Mouse (Mus musculus) erythroblast, embryonic 14.5 days (primary cell): ENCODE data around the gene Nudt22. TPM values are rescaled to one million over a fixed set of nuclear protein-coding genes. Genes with fewer than 3 reads are reported as not detected.

Source experiments
- H3K27me3 ChIP-seq: 2 replicates; pipeline ENCODE4 v1.6.1; 2012; ENCODE audit warnings: inconsistent platforms; ENCODE audit not compliant: control insufficient read depth
- H3K36me3 ChIP-seq: 2 replicates; pipeline ENCODE4 v1.6.1; 2012; ENCODE audit warnings: mild to moderate bottlenecking, inconsistent platforms; ENCODE audit not compliant: control insufficient read depth
- H3K4me1 ChIP-seq: 2 replicates; pipeline ENCODE4 v1.6.1; 2012; ENCODE audit warnings: inconsistent platforms; ENCODE audit not compliant: control insufficient read depth
- H3K4me3 ChIP-seq: replicated peaks from 2 replicates; pipeline ENCODE3; 2012; ENCODE audit warnings: moderate library complexity, mild to moderate bottlenecking, inconsistent platforms
- H3K9me3 ChIP-seq: 2 replicates; pipeline ENCODE4 v1.6.1; 2012; ENCODE audit warnings: low read length, inconsistent platforms, mixed read lengths; ENCODE audit not compliant: control insufficient read depth
- GATA1 ChIP-seq: IDR thresholded peaks from 2 replicates; pipeline ENCODE4 v1.6.1; 2012; ENCODE audit warnings: low read length, inconsistent platforms, mixed read lengths
- TAL1 ChIP-seq: IDR thresholded peaks from 3 replicates; pipeline ENCODE4 v1.6.1; 2012; ENCODE audit warnings: low read length, inconsistent platforms, mixed read lengths
- polyA plus RNA-seq: library from polyadenylated mRNA; stranded (reverse); fragments of >175 nt; gene quantifications from 2 replicates; pipeline ENCODE4 v1.2.3, GENCODE M21; 2012

Gene Nudt22
- polyA plus RNA-seq, 1 experiment: 1.1 TPM

DNA sequence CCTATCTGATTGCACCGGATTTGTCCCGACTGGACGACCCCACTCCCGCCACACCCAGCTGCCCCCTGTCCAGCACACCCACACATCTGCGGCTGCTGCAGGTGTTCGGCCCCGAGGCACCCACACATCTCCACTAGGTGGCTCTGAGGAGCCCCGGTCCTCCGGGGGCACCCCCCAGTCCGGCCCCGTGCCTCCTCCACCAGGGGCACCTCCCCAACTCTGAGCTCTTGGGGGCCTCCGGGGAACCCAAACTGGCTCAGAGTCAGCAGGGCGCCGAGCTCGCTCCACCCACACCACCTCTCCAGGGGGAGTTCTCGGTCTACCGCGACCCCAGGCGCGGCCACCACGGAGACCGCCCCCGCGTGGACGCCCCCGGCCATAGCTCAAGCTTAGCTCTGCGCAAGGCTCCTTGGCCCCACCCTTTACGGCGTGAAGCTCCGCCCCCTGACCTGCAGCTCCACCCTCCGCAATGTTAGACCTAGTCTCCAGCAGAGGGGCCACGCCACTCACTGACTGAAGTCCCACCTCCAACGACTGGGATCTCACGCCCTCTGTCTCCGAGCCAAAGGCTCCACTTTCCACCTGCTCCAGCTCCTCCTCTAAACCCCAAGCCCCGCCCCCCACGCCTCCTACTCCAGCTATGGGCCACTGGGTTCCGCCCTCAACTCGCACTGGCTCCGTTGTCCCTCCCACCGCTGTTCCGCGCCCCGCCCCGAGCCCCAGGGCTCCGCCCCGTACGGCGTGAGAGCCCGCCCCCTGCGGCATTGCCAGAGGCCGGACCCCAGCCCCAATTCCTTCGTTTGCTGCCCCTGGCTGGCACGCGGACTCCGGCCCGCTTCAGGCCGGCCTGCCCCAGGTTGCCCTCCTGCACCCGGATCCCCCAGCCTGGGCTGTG lies 16.2 kb downstream of the Nudt22 start:
- peak overlapping the region; percentile 89 for H3K4me3 ChIP-seq
- TF ChIP-seq TAL1 (no peak), GATA1 (no peak)
- H3K27me3 ChIP-seq: no peaks in the 10 kb centered on the region
- peaks cover 64% of the 10 kb centered on the region for H3K4me1 ChIP-seq
- H3K36me3 ChIP-seq: peaks cover 46% of the 10 kb centered on the region
- H3K9me3 ChIP-seq: no peaks in the 10 kb centered on the region

DNA sequence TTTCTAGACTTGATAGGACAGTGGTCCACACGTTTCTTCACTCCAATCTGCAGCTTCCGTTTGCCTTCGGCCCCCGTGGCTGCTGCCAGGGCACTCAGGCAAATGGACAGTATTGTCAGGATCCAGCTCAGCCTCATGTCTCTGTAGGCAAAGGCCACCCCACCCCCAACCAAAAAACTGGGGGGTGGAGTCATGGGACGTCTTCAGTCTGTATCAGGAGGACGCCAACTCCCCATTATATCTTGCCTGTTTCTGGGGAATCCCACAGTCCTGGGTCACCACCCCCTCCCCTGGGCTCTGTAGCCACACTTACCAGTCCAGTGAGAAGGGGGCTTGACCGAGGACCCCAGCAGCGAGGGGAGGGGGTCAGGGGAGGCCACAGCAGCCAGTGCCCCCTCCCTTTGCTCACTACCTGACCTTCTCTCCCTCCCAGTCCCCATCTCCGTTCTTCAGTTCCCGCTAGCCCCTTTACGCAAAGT lies 16.9 kb downstream of the Nudt22 start:
- no peaks in the 10 kb centered on the region for H3K27me3 ChIP-seq
- peaks cover 41% of the 10 kb centered on the region for H3K36me3 ChIP-seq
- TF ChIP-seq GATA1 (no peak), TAL1 (no peak)
- peaks cover 70% of the 10 kb centered on the region for H3K4me1 ChIP-seq
- H3K4me3 ChIP-seq: peak overlapping the region; percentile 89
- H3K9me3 ChIP-seq: no peaks in the 10 kb centered on the region

DNA sequence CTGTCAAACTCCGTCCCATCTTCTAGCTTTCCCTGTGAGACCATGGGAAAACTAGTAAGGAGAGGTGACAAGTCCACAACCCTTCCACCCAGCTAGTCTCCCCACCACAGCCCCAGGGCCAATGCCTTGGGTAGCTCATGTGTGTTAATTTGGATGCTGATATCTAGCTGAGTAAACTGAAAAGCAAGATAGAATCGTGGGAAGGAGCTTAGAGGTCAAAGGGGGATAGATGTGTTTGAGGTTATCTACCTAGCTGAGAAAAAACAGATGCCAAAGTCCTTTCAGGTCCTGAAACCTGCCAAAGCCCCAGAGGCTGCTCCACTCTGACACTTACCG lies 17.3 kb downstream of the Nudt22 start:
- no peaks in the 10 kb centered on the region for H3K9me3 ChIP-seq
- peaks cover 74% of the 10 kb centered on the region for H3K4me1 ChIP-seq
- H3K4me3 ChIP-seq: peak overlapping the region; percentile 89
- peaks cover 37% of the 10 kb centered on the region for H3K36me3 ChIP-seq
- TF ChIP-seq TAL1: no peak
- no peak for TF ChIP-seq GATA1
- no peaks in the 10 kb centered on the region for H3K27me3 ChIP-seq

DNA sequence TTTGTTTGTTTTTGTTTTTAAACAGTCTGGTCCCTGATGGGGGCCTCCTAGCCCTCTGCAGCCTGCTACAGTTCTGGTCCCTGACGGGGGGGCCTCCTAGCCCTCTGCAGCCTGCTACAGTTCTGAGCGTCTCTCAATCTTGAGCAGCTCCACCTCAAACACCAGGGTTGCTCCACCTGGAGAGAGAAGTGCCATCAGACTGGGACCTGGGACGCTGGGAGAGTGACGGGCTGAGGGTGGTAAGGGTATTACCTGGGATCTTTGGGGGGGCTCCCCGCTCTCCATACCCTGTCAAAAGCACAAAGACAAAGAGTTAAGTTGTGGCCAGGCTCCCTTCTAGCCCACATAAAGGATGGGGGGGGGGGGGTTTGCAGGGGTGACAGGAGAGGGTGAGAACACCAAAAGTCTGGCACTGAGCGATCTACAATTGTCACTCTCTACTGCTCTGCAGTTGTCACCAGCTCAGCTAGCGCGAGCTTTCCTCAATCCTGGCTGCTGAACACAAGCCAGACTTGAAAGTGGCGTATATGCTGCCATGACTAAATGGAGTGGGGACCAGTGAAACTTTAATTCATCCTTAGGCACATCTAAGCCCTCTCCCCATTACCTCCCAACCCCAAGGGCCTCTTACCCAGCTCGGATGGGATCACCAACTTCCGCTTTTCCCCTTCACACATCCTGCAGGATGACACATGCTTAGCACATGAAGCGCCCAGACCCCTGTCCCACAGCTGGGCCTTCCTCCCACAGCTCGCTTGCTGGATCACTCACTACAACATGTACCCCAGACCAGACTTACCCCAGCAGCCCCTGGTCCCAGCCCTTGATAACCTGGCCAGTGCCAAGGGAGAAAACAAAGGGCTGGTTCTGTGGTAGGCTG lies 17.9 kb downstream of the Nudt22 start:
- H3K4me1 ChIP-seq: peaks cover 77% of the 10 kb centered on the region
- no peaks in the 10 kb centered on the region for H3K27me3 ChIP-seq
- no peaks in the 10 kb centered on the region for H3K9me3 ChIP-seq
- peaks cover 33% of the 10 kb centered on the region for H3K36me3 ChIP-seq
- H3K4me3 ChIP-seq: peak overlapping the region; percentile 89
- TF ChIP-seq TAL1 (no peak), GATA1 (no peak)

DNA sequence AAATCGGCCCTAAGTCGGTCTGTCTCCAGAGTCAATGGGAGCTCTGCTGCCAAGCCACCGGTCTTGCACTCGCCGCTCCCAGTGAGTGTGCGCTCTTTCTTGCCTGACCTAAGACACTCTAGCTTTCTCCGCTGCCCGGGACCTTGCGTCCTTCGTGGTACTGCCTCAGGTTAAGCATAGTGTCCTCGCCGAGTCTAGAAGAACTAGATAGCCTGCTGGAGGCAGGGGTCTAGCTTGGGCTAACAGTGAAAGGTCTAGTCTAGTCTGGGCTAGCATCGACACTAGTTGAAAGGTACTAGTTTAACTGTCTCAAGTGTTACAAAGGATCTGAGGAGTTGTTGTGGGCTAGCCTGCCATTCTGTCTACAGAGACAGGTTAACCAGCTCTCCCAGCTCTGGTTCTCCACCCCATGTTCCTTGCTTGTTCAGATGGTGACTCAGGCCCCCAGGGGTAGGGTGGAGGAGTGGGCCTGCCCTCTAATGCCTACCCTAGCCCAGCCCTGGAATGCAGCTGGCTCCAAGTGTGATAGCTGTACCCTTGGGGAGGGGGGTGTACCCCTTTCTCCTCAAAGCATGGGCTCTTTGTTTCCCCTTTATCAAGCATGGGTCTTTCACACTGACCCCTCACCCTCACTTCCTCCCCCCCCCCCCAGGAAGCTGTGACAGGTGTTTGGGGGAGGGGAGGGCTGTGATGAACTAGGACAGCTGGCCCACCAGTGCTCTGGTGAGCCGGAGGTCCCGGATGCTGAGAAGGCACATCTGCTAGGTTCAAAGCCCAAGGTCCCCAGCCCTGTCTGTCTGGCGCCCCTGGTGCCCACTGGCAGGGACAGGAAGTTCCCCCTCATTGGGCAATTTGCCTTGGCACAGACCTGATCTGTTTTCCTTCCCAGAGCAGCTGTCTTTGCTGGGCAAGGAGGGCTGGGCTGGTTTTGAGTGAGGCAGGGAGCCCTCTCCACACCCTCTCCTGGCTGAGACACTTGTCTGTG lies 20.1 kb downstream of the Nudt22 start, which contains the start of gene Plcb3:
Gene Plcb3, minus strand, starts transcription at position 934 of the 985 bp plus-strand sequence.
- no peak for TF ChIP-seq GATA1
- no peak for TF ChIP-seq TAL1
- H3K4me1 ChIP-seq: peaks cover 82% of the 10 kb centered on the region
- no peaks in the 10 kb centered on the region for H3K27me3 ChIP-seq
- peak within 1 kb of the TSS; percentile 82 for H3K4me3 ChIP-seq
- peaks cover 26% of the 10 kb centered on the region for H3K36me3 ChIP-seq
- H3K9me3 ChIP-seq: no peaks in the 10 kb centered on the region

DNA sequence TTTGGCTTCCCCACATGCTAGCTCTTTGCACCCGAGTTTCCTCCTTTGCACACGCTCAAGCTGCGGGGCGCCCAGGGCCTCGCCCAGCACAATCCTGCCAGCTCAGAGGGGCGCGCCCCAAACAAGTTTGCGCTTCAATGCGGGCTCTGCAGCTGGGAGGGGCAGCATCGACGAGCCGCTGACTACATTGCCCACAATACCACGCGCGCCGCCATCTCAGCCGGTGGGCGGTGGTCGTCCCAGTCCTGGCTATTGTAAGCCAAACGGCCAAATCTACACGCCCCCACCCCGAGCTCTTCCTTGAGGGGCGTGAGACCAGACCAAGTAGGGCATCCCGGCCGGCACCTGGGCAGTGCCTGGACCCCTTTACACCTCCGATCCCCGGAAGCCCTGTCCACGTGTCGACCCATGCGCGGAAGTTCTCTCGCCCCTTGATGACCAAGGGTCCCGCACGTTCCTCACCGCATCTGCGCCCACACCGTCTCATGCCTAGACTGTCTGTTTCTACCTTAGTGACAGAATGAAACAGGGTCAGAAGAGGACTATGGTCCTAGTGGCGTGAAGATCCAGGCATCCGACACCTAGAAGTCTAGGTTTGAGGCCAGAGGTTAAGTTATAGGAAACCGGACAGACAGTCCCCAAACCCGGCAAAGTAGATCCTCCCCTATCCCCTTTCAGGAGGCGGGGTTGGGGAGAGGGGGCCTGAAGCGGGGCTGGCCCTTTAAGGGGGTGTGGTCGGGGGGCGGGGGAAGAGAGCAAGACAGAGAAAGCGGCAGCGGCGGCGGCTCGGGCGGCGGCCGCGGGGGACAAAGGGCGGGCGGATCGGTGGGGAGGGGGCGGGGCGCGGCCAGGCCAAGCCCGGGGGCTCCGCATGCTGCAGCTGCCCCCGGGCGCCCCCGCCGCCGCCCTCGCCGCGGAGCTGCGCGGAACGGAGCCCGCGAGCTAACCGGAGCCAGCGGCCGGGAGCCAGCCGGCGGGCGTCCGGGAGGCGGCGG lies 21.4 kb downstream of the Nudt22 start, which contains the start of gene Ppp1r14b:
Gene Ppp1r14b, plus strand, starts transcription at position 758 of the 995 bp plus-strand sequence.
- TF ChIP-seq TAL1 (no peak), GATA1 (no peak)
- no peaks in the 10 kb centered on the region; the same call in none of the 2 replicates for H3K27me3 ChIP-seq

DNA sequence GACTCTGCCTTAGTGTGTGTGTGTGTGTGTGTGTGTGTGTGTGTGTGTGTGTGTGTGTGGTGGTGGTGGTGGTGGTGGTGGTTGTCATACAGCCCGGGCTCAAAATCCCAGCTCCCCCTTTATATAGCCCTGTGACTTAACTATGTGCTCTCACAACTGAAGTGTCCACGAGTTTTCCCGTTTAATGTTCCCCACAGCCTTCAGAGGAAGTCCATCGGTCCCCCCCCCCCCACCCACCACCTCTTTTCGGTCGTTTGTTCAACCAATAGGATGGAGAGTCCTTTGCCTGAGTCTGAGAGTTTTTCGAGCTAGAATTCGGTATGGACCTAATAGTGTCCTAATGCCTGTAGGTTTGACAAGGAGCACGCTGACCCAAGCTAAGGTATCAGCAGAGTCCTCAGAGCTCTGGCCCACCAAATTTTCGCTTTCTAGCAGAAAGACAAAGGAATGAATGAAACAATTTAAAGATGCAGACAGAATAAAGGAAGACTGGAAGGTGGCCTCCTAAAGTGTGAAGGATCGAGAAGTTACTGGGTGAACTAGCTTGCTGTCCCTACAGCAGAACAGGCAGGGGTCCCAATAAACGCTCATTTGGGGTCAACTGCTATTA lies 22.2 kb downstream of the Nudt22 start:
- no peaks in the 10 kb centered on the region for H3K9me3 ChIP-seq
- H3K4me1 ChIP-seq: peaks cover 90% of the 10 kb centered on the region
- H3K36me3 ChIP-seq: peaks cover 24% of the 10 kb centered on the region
- H3K27me3 ChIP-seq: peaks cover 8% of the 10 kb centered on the region
- TF ChIP-seq GATA1 (no peak), TAL1 (no peak)
- peak overlapping the region; percentile 82 for H3K4me3 ChIP-seq

More for the DNA sequence above, 21.4 kb downstream of the Nudt22 start, which contains the start of gene Ppp1r14b:
- Histone ChIP-seq H3K4me1 (peaks cover 90% of the 10 kb centered on the region), H3K36me3 (peaks cover 26% of the 10 kb centered on the region), H3K4me3 (peak within 1 kb of the TSS; percentile 82), H3K9me3 (no peaks in the 10 kb centered on the region)
